Mouse (Mus musculus) midbrain, embryonic 14.5 days (tissue): ENCODE data around the gene Josd1. TPM values are rescaled to one million over a fixed set of nuclear protein-coding genes. Genes with fewer than 3 reads are reported as not detected.

Experiments used
- ATAC-seq: fragments of 200-750 bp; cut with Nextera tagmentation; 2 replicates; pipeline ENCODE4 v1.8.0; 2017; ENCODE audit warnings: moderate number of reproducible peaks, moderate library complexity; ENCODE audit not compliant: low FRiP score, low TSS enrichment
- DNase-seq: peaks from one replicate; pipeline ENCODE4 v3.0.0-alpha.2; 2015
- H3K27ac ChIP-seq: fragments of 300-500 bp; sonication (generic); replicated peaks from 2 replicates; pipeline ENCODE4 v1.5.1; 2014; ENCODE audit warnings: mild to moderate bottlenecking, low read depth, low read length, moderate library complexity
- H3K27me3 ChIP-seq: fragments of 300-500 bp; sonication (generic); 2 replicates; pipeline ENCODE4 v1.6.1; 2014; ENCODE audit warnings: low read length, control low read depth, mixed read lengths; ENCODE audit not compliant: control insufficient read depth, insufficient read depth
- H3K36me3 ChIP-seq: fragments of 300-500 bp; sonication (generic); 2 replicates; pipeline ENCODE4 v1.6.1; 2014; ENCODE audit warnings: low read length, control low read depth; ENCODE audit not compliant: control insufficient read depth, insufficient read depth
- H3K4me1 ChIP-seq: fragments of 300-500 bp; sonication (generic); 2 replicates; pipeline ENCODE4 v1.6.1; 2014; ENCODE audit warnings: mild to moderate bottlenecking, antibody characterized with exemption, low read length, control low read depth; ENCODE audit not compliant: control insufficient read depth, insufficient read depth
- H3K4me2 ChIP-seq: fragments of 300-500 bp; sonication (generic); 2 replicates; pipeline ENCODE4 v1.6.1; 2014; ENCODE audit warnings: mild to moderate bottlenecking, low read length, moderate library complexity
- H3K4me3 ChIP-seq: fragments of 300-500 bp; sonication (generic); replicated peaks from 2 replicates; pipeline ENCODE4 v1.5.1; 2014; ENCODE audit warnings: low read depth, low read length
- H3K9ac ChIP-seq: fragments of 300-500 bp; sonication (generic); replicated peaks from 2 replicates; pipeline ENCODE4 v1.6.1; 2014; ENCODE audit warnings: mild to moderate bottlenecking, low read length, moderate library complexity
- H3K9me3 ChIP-seq: fragments of 300-500 bp; sonication (generic); 2 replicates; pipeline ENCODE4 v1.6.1; 2016; ENCODE audit warnings: low read length, control low read depth, mixed read lengths; ENCODE audit not compliant: control insufficient read depth
- WGBS: fragments of 180-500 bp; shearing (Covaris S2); extraction: QIAGEN DNeasy Blood & Tissue Kit; methylation state at CpG from one replicate; pipeline ENCODE4 v1.1.7; 2014; 5-methylcytosine and 5-hydroxymethylcytosine counted together
- polyA plus RNA-seq: library from polyadenylated mRNA; unstranded; fragments of >200 nt; fragmentation: Nextera tagmentation; extraction: Ambion mirVana; gene quantifications from 2 replicates; pipeline ENCODE4 v1.2.1, GENCODE M21; 2014

Josd1 gene
- polyA plus RNA-seq, 1 experiment from 2014 or later, result 16.2 TPM

DNA sequence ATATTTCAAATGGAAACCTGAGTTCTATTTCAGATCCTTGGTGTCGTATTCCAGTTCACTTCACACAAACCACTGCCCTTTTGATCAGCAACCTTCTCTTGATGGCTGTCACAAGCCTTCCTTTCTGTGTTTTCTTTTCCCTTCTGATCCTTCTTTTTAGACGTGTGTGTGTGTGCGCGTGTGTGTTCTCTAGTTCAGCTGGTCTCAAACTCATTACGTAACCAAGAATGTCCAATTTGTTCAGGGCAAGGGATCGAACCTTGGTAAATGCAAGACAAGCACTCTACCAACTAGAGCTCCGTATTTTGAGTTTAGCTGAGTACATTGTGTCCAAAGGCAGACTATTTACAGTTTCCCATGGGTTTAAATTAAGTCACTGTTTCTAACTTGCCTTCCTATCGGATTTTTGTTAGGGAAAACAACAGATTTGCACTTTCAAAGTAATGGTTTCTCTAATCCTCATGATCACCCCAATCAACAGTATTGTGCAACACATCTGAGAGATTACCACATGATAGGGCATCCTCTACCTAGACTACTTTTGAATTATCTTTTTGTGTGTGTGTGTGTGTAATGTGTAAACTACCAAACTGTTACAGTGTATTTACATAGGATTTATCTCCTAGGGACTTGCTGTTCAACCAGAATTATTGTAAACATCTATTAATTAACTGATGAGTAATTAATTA, 693 bp upstream of the Josd1 start:
- DNase-seq (no peak), ATAC-seq (no peak)
- Histone ChIP-seq H3K4me1 (peaks cover 56% of the 10 kb centered on the region), H3K9me3 (no peaks in the 10 kb centered on the region), H3K4me3 (peak overlapping the region; percentile 88), H3K27ac (peak overlapping the region; percentile 93), H3K9ac (peak overlapping the region; percentile 90), H3K4me2 (peak overlapping the region; percentile 86), H3K36me3 (no peaks in the 10 kb centered on the region), H3K27me3 (no peaks in the 10 kb centered on the region)
- WGBS, result 3% methylated on average over 8 of the region's 8 CpGs

GRCm38 (mm10) chr15:79687175-79687574, 544 bp downstream of the Josd1 start:
- Histone ChIP-seq H3K4me1 (peaks cover 55% of the 10 kb centered on the region), H3K36me3 (no peaks in the 10 kb centered on the region), H3K4me3 (peak overlapping the region; percentile 88), H3K27me3 (no peaks in the 10 kb centered on the region), H3K9ac (peak overlapping the region; percentile 90), H3K27ac (peak overlapping the region; percentile 93), H3K4me2 (peak overlapping the region; percentile 86), H3K9me3 (no peaks in the 10 kb centered on the region)
- ATAC-seq (no peak), DNase-seq (no peak)
- 0% methylated on average over 30 of the region's 33 CpGs for WGBS

GRCm38 (mm10) chr15:79686046-79686869, 1.5 kb downstream of the Josd1 start:
- DNase-seq, result no peak
- H3K27me3 ChIP-seq, result no peaks in the 10 kb centered on the region
- H3K27ac ChIP-seq, result no peak overlapping the region
- H3K4me2 ChIP-seq, result peak overlapping the region; percentile 86
- no peak for ATAC-seq
- no peaks in the 10 kb centered on the region for H3K36me3 ChIP-seq
- H3K4me3 ChIP-seq, result peak overlapping the region; percentile 88
- no peaks in the 10 kb centered on the region for H3K9me3 ChIP-seq
- 21% methylated on average over 15 of the region's 15 CpGs for WGBS
- peaks cover 48% of the 10 kb centered on the region for H3K4me1 ChIP-seq
- peak overlapping the region; percentile 90 for H3K9ac ChIP-seq

- Histone ChIP-seq H3K4me2 (peak overlapping the region; percentile 86), H3K27ac (no peak overlapping the region), H3K9me3 (no peaks in the 10 kb centered on the region), H3K27me3 (no peaks in the 10 kb centered on the region), H3K9ac (peak overlapping the region; percentile 90), H3K36me3 (no peaks in the 10 kb centered on the region), H3K4me1 (peaks cover 48% of the 10 kb centered on the region), H3K4me3 (peak overlapping the region; percentile 88)
- ATAC-seq (no peak), DNase-seq (no peak)
- 57% methylated on average over 6 of the region's 6 CpGs for WGBS
These were observed 2.5 kb downstream of the Josd1 start for GRCm38 (mm10) chr15:79685141-79685641.

- WGBS, result 87% methylated on average over 6 of the region's 6 CpGs
- Histone ChIP-seq H3K27me3 (no peaks in the 10 kb centered on the region), H3K27ac (no peak overlapping the region), H3K9me3 (no peaks in the 10 kb centered on the region), H3K4me2 (peak overlapping the region; percentile 86), H3K4me3 (peak overlapping the region; percentile 88), H3K36me3 (no peaks in the 10 kb centered on the region), H3K9ac (peak overlapping the region; percentile 90; the same call in 1 of the 2 replicates), H3K4me1 (peaks cover 44% of the 10 kb centered on the region)
- DNase-seq (no peak), ATAC-seq (no peak)
These were observed 3.1 kb downstream of the Josd1 start for GRCm38 (mm10) chr15:79684616-79685015.

DNA sequence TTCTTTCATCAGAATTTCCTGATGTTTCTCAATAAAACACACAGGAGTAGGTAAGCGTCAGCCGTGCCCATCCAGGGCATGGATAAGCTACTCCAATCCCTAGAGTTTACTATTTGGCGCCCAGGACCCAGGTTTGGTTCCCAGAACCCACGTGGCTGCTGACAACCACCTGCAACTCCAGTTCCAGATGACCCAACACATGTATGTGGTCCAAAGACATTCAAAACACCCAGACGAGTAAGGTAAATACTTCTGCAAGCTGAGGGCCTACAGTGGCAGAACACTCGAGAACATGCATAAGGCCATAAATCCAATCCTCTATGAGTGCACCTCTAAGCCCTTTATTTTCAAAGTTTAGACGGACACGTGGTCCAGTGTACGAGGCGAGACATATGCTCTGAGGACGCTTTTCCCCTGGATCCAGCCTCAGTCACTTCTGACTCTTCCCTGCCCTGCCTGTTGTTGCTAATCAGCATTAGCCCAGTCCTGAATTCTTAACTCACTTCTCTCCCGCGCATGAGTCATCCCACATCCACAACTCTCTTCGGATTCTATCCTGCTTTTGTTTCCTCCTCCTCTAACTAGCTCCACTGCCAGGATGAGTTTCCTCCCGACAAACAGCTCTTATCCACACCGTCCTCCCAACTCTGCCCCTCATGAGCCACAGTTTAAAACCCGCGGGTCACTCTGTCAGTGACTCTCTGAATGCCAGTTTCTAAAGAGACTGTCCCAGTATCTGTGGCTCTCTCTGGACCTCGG, 3.8 kb downstream of the Josd1 start:
- peak overlapping the region; percentile 90; the same call in 1 of the 2 replicates for H3K9ac ChIP-seq
- no peak overlapping the region for H3K4me3 ChIP-seq
- WGBS, result 82% methylated on average over 19 of the region's 19 CpGs

DNA sequence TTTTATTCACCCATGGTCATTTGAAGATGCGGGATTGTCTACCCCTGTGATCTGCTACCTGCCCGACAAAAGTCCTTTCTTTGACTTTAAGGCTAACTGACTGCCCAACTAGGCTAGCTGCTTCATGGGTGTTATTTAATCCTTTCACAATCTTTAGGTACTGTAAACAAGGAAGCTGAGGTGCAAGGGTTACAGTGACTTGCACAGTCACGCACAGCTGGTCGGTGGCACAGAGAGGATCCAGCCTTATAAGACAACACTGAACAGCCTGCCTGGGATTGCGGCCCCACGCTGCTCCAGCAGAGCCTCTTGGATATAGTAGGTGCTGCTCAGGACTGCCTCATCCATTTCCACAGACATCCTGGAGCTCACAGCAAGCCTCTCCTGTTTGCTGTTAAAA, 4.6 kb downstream of the Josd1 start:
- 0 out of 2 replicates have a peak overlapping the region, but pooled peaks have one; percentile 16 for H3K9ac ChIP-seq

More for the DNA sequence above, 3.8 kb downstream of the Josd1 start:
- H3K9me3 ChIP-seq, result no peaks in the 10 kb centered on the region
- H3K27ac ChIP-seq, result no peak overlapping the region
- H3K27me3 ChIP-seq, result no peaks in the 10 kb centered on the region
- H3K4me2 ChIP-seq, result peak overlapping the region; percentile 86
- DNase-seq (no peak), ATAC-seq (no peak)
- H3K36me3 ChIP-seq, result no peaks in the 10 kb centered on the region
- H3K4me1 ChIP-seq, result peaks cover 43% of the 10 kb centered on the region

GRCm38 (mm10) chr15:79681973-79682372, 5.7 kb downstream of the Josd1 start:
- H3K9me3 ChIP-seq, result no peaks in the 10 kb centered on the region
- no peak overlapping the region for H3K4me3 ChIP-seq
- H3K4me1 ChIP-seq, result peaks cover 43% of the 10 kb centered on the region
- WGBS, result 90% methylated on average over 4 of the region's 4 CpGs
- no peak overlapping the region for H3K4me2 ChIP-seq
- ATAC-seq (no peak), DNase-seq (no peak)
- H3K9ac ChIP-seq, result no peak overlapping the region
- peaks cover under 1% of the 10 kb centered on the region for H3K36me3 ChIP-seq
- no peaks in the 10 kb centered on the region for H3K27me3 ChIP-seq
- H3K27ac ChIP-seq, result no peak overlapping the region

More for the DNA sequence above, 4.6 kb downstream of the Josd1 start:
- Histone ChIP-seq H3K27me3 (no peaks in the 10 kb centered on the region), H3K4me2 (peak overlapping the region; percentile 86), H3K4me1 (peaks cover 43% of the 10 kb centered on the region), H3K9me3 (no peaks in the 10 kb centered on the region), H3K4me3 (no peak overlapping the region), H3K27ac (no peak overlapping the region), H3K36me3 (no peaks in the 10 kb centered on the region)
- ATAC-seq (no peak), DNase-seq (no peak)
- WGBS, result 91% methylated on average over 6 of the region's 6 CpGs
